Mouse (Mus musculus) right cerebral cortex, postnatal 10 days (tissue): ENCODE measurements around the gene Nat8l.
"Not testable (repeated sequence)": the region's sequence is repeated elsewhere in the genome, so short reads cannot be mapped to it uniquely, and the experiment has no call there.

ENCODE experiments used
- DNase-seq, 2 experiments: peaks; one replicate each; pipeline ENCODE4 v3.0.0; 2021; ENCODE audit warnings: low spot score in 2 of 2

The Nat8l gene

GRCm38 (mm10) chr5:33995843-33996693, at the start of gene Nat8l:
Nat8l (plus strand) TSS chr5:33995984.
- DNase-seq = peak; percentile 94 to 95

- DNase-seq = not testable (repeated sequence)
These were observed 48.7 kb upstream of the Nat8l start for GRCm38 (mm10) chr5:33947035-33947434.

GRCm38 (mm10) chr5:33948314-33948713, 47.5 kb upstream of the Nat8l start:
- DNase-seq = no peak

GRCm38 (mm10) chr5:33953471-33954185, 42.2 kb upstream of the Nat8l start:
- DNase-seq = no peak

GRCm38 (mm10) chr5:33954354-33954753, 41.4 kb upstream of the Nat8l start:
- peak; percentile 89 for DNase-seq

- DNase-seq = no peak
These were observed 39.9 kb upstream of the Nat8l start for GRCm38 (mm10) chr5:33955868-33956267.

GRCm38 (mm10) chr5:33959382-33959781, 36.4 kb upstream of the Nat8l start:
- no peak for DNase-seq

- DNase-seq = no peak
These were observed 21.0 kb upstream of the Nat8l start for GRCm38 (mm10) chr5:33974736-33975135.

GRCm38 (mm10) chr5:33976267-33976666, 19.5 kb upstream of the Nat8l start:
- no peak for DNase-seq

GRCm38 (mm10) chr5:33982731-33983259, 13.0 kb upstream of the Nat8l start:
- DNase-seq = no peak

- peak; percentile 96 to 97 for DNase-seq
These were observed 12.3 kb upstream of the Nat8l start, which contains the start of gene Gm1673 for GRCm38 (mm10) chr5:33983309-33984121. Gm1673 (plus strand) TSS chr5:33983433.

GRCm38 (mm10) chr5:33994671-33995625, 836 bp upstream of the Nat8l start:
- peak; percentile 62 to 83 for DNase-seq

- DNase-seq = no peak
These were observed 886 bp downstream of the Nat8l start for GRCm38 (mm10) chr5:33996694-33997045.

GRCm38 (mm10) chr5:33997051-33997741, 1.4 kb downstream of the Nat8l start:
- DNase-seq = peak; percentile 87 to 88

GRCm38 (mm10) chr5:33997829-33998504, 2.2 kb downstream of the Nat8l start:
- no peak for DNase-seq

- no peak for DNase-seq
These were observed 2.7 kb downstream of the Nat8l start for GRCm38 (mm10) chr5:33998505-33998877.

- DNase-seq = peak in 1 of 2 experiments; percentile 44
These were observed 3.8 kb downstream of the Nat8l start for GRCm38 (mm10) chr5:33999466-34000090.

GRCm38 (mm10) chr5:34000809-34001208, 5.0 kb downstream of the Nat8l start:
- peak in 1 of 2 experiments; percentile 49 for DNase-seq

GRCm38 (mm10) chr5:34001401-34001800, 5.6 kb downstream of the Nat8l start:
- peak in 1 of 2 experiments; percentile 31 for DNase-seq
